Mouse (Mus musculus): ENCODE measurements around the gene E2f6.

Gene E2f6

GRCm38 (mm10) chr12:16810525-16811431 is at the start of gene E2f6:
TSS of gene E2f6 (plus strand) at chr12:16810963.
- DNase-seq (ENCODE audit: low spot score in 2 of 2) = peak; percentile 85 to 89

- DNase-seq (ENCODE audit: low spot score in 2 of 2) = no peak
Measured at GRCm38 (mm10) chr12:16761461-16761860, 49.3 kb upstream of the E2f6 start.

- no peak for DNase-seq (ENCODE audit: low spot score in 2 of 2)
Measured at GRCm38 (mm10) chr12:16763649-16764422, 46.9 kb upstream of the E2f6 start.

- no peak for DNase-seq (ENCODE audit: low spot score in 2 of 2)
Measured at GRCm38 (mm10) chr12:16764776-16765445, 45.9 kb upstream of the E2f6 start.

GRCm38 (mm10) chr12:16768251-16768650 is 42.5 kb upstream of the E2f6 start:
- no peak for DNase-seq (ENCODE audit: low spot score in 2 of 2)

GRCm38 (mm10) chr12:16768711-16769110 is 42.1 kb upstream of the E2f6 start:
- DNase-seq (ENCODE audit: low spot score in 2 of 2) = no peak

- no peak for DNase-seq (ENCODE audit: low spot score in 2 of 2)
Measured at GRCm38 (mm10) chr12:16769601-16770165, 41.1 kb upstream of the E2f6 start.

- no peak for DNase-seq (ENCODE audit: low spot score in 2 of 2)
Measured at GRCm38 (mm10) chr12:16774605-16775004, 36.2 kb upstream of the E2f6 start.

GRCm38 (mm10) chr12:16775351-16775750 is 35.4 kb upstream of the E2f6 start:
- DNase-seq (ENCODE audit: low spot score in 2 of 2) = no peak

GRCm38 (mm10) chr12:16778523-16778922 is 32.2 kb upstream of the E2f6 start:
- no peak for DNase-seq (ENCODE audit: low spot score in 2 of 2)

- DNase-seq (ENCODE audit: low spot score in 2 of 2) = no peak
Measured at GRCm38 (mm10) chr12:16779165-16779564, 31.6 kb upstream of the E2f6 start.

- no peak for DNase-seq (ENCODE audit: low spot score in 2 of 2)
Measured at GRCm38 (mm10) chr12:16780320-16780719, 30.4 kb upstream of the E2f6 start.

- no peak for DNase-seq (ENCODE audit: low spot score in 2 of 2)
Measured at GRCm38 (mm10) chr12:16781034-16781746, 29.6 kb upstream of the E2f6 start.

- DNase-seq (ENCODE audit: low spot score in 2 of 2) = no peak
Measured at GRCm38 (mm10) chr12:16788600-16788999, 22.2 kb upstream of the E2f6 start.

- DNase-seq (ENCODE audit: low spot score in 2 of 2) = no peak
Measured at GRCm38 (mm10) chr12:16789199-16789598, 21.6 kb upstream of the E2f6 start.

- no peak for DNase-seq (ENCODE audit: low spot score in 2 of 2)
Measured at GRCm38 (mm10) chr12:16789756-16790155, 21.0 kb upstream of the E2f6 start.

GRCm38 (mm10) chr12:16790456-16790855 is 20.3 kb upstream of the E2f6 start:
- no peak for DNase-seq (ENCODE audit: low spot score in 2 of 2)

GRCm38 (mm10) chr12:16793371-16793770 is 17.4 kb upstream of the E2f6 start:
- DNase-seq (ENCODE audit: low spot score in 2 of 2) = no peak

GRCm38 (mm10) chr12:16795781-16796180 is 15.0 kb upstream of the E2f6 start:
- no peak for DNase-seq (ENCODE audit: low spot score in 2 of 2)

- DNase-seq (ENCODE audit: low spot score in 2 of 2) = no peak
Measured at GRCm38 (mm10) chr12:16798894-16799293, 11.9 kb upstream of the E2f6 start.

- DNase-seq (ENCODE audit: low spot score in 2 of 2) = no peak
Measured at GRCm38 (mm10) chr12:16799928-16800258, 10.9 kb upstream of the E2f6 start.
